Mouse (Mus musculus) erythroblast, adult 5-6 weeks (primary cell): ENCODE results near the gene Ctsr. TPM values are rescaled to one million over a fixed set of nuclear protein-coding genes. Genes with fewer than 3 reads are reported as not detected.
"Not testable (repeated sequence)": the region's sequence is repeated elsewhere in the genome, so short reads cannot be mapped to it uniquely, and the experiment has no call there.

Experiments
- ATAC-seq: replicated peaks from 2 replicates; pipeline ENCODE4 v1.8.0; 2016; ENCODE audit warnings: moderate number of reproducible peaks, mild to moderate bottlenecking, moderate TSS enrichment, inconsistent platforms; ENCODE audit not compliant: poor library complexity, low FRiP score, severe bottlenecking
- total RNA-seq, 2 experiments: library from RNA; stranded (forward) in 1 of 2; stranded (reverse) in 1 of 2; fragments of 150-400 nt in 1 of 2; fragments of 200-764, 138-1000 nt in 1 of 2; gene quantifications; 2 replicates each; pipeline versions ENCODE4 v1.2.3 to v1.2.4; 2015 to 2017; ENCODE audit warnings: low replicate concordance in 2 of 2

Gene Ctsr
- not detected in 2 replicates for total RNA-seq (2015; ENCODE audit: low replicate concordance)
- not detected in 2 replicates for total RNA-seq (2017; ENCODE audit: low replicate concordance)

GRCm38 (mm10) chr13:61164156-61164555 is at the start of gene Ctsr:
TSS of gene Ctsr (minus strand) at chr13:61164256.
- ATAC-seq: no peak

- no peak for ATAC-seq
Observed at GRCm38 (mm10) chr13:61203310-61203709, 39.3 kb upstream of the Ctsr start, which contains the start of gene Cts6. TSS of gene Cts6 (minus strand) at chr13:61203410.

- not testable (repeated sequence) for ATAC-seq
Observed at GRCm38 (mm10) chr13:61185151-61185933, 21.3 kb upstream of the Ctsr start.

- ATAC-seq: no peak
Observed at GRCm38 (mm10) chr13:61164622-61165021, 566 bp upstream of the Ctsr start.

Other genes starting within 250 kb of the Ctsr start
- not detected in 2 replicates for gene Gm49393, start 228.7 kb downstream of the Ctsr start, total RNA-seq (2015; ENCODE audit: low replicate concordance)
- gene Gm49393, start 228.7 kb downstream of the Ctsr start, total RNA-seq (2017; ENCODE audit: low replicate concordance): not detected in 2 replicates
- gene Gm49391, start 227.7 kb downstream of the Ctsr start, total RNA-seq (2015; ENCODE audit: low replicate concordance): not detected in 2 replicates
- 2.5 TPM in 1 of 2 replicates, not detected in the other for gene Gm49391, start 227.7 kb downstream of the Ctsr start, total RNA-seq (2017; ENCODE audit: low replicate concordance)
- 2.5 and 13.6 TPM in 2 replicates for gene Ctla2a, start 227.6 kb downstream of the Ctsr start, total RNA-seq (2015; ENCODE audit: low replicate concordance)
- gene Ctla2a, start 227.6 kb downstream of the Ctsr start, total RNA-seq (2017; ENCODE audit: low replicate concordance): 8.2 TPM in 1 of 2 replicates, not detected in the other
- gene Tpbpa, start 222.3 kb downstream of the Ctsr start, total RNA-seq (2015; ENCODE audit: low replicate concordance): not detected in 2 replicates
- not detected in 2 replicates for gene Tpbpa, start 222.3 kb downstream of the Ctsr start, total RNA-seq (2017; ENCODE audit: low replicate concordance)
- gene Ctsj, start 158.3 kb downstream of the Ctsr start, total RNA-seq (2015; ENCODE audit: low replicate concordance): not detected in 2 replicates
- not detected in 2 replicates for gene Ctsj, start 158.3 kb downstream of the Ctsr start, total RNA-seq (2017; ENCODE audit: low replicate concordance)
- not detected in 2 replicates for gene Ctsq, start 123.6 kb downstream of the Ctsr start, total RNA-seq (2015; ENCODE audit: low replicate concordance)
- gene Ctsq, start 123.6 kb downstream of the Ctsr start, total RNA-seq (2017; ENCODE audit: low replicate concordance): not detected in 2 replicates
- not detected in 2 replicates for gene Cts6, start 39.2 kb upstream of the Ctsr start, total RNA-seq (2015; ENCODE audit: low replicate concordance)
- gene Cts6, start 39.2 kb upstream of the Ctsr start, total RNA-seq (2017; ENCODE audit: low replicate concordance): not detected in 2 replicates
- gene Cts8, start 91.1 kb upstream of the Ctsr start, total RNA-seq (2015; ENCODE audit: low replicate concordance): not detected in 2 replicates
- gene Cts8, start 91.1 kb upstream of the Ctsr start, total RNA-seq (2017; ENCODE audit: low replicate concordance): not detected in 2 replicates
- gene Gm49398, start 124.6 kb upstream of the Ctsr start, total RNA-seq (2015; ENCODE audit: low replicate concordance): not detected in 2 replicates
- not detected in 2 replicates for gene Gm49398, start 124.6 kb upstream of the Ctsr start, total RNA-seq (2017; ENCODE audit: low replicate concordance)
- not detected in 2 replicates for gene Cts7, start 193.9 kb upstream of the Ctsr start, total RNA-seq (2015; ENCODE audit: low replicate concordance)
- not detected in 2 replicates for gene Cts7, start 193.9 kb upstream of the Ctsr start, total RNA-seq (2017; ENCODE audit: low replicate concordance)